ENCODE assay signal across 15 mouse cellular contexts in the genomic region with DNA sequence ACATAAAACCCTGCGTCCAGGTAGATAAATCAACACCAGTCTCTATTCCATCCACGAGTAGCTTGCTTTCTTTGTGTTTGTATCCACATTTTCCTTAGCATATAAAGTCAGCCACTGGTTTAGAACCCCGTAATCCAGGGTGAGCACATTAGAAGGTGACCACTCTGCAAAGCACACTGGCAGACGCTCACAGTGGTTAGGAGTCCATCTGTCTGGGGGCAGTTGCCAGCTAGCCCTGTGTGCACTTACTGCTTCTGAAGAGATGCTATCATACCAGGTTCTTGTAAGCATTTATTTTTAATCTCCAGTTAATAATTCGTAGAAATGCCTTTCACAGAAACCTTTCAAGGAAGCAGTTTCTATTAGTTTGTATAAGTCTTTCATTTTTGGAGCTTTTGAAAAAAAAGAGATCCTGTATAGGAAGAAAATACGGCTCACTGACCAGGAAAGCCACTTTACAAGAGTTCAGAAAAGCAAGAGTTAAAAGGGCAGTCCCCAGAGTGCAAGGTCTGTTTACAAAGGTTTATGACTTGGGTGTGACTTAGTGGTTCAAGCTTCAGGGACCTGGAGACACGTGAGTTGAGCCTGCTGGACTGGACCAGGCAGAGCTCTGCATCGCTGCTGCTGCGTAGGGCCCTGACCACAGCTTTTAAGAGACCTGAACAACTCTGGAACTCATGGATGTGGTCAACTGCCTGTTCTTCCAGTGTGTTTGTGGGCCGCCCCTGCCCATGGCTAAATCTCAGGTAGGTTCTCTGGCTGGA.
DNase-seq lines count a peak whose midpoint lies in the region; ATAC-seq lines count a peak whose summit lies in the region.
"Had no signal": no experiment of that assay in that cellular context is flagged by ENCODE, and none has a peak within 500 bp of the region (broad histone marks: within the 10 kb centered on the region; RNA-seq: fewer than 3 reads in every experiment).

No protein-coding gene starts in this region.

- H3K27me3 ChIP-seq in kidney, embryonic 15.5 days = no peaks in the 10 kb centered on the region
- H3K27me3 ChIP-seq: midbrain, embryonic 15.5 days had no signal

- DNase-seq in cerebellum, adult 9-11 months = peak; percentile 52
- no peak for DNase-seq in cerebellum, postnatal 36 days
- peak; percentile 17 for DNase-seq in induced T-regulatory cell, adult 2 months (ENCODE audit: low read depth)
- peak; percentile 54 for DNase-seq in lung, postnatal 36 days
- no peak for DNase-seq in heart, postnatal 10 days
- no peak for DNase-seq in MN1 (ENCODE audit: low spot score)
- DNase-seq in left cerebral cortex, postnatal 25 days (ENCODE audit: low spot score in 2 of 2) = no peak
- DNase-seq: heart, postnatal 36 days; right cerebral cortex, postnatal 4 days had no signal

- H3K9me3 ChIP-seq in kidney, embryonic 15.5 days (replicated peaks) = no peaks in the 10 kb centered on the region
- H3K9me3 ChIP-seq: G1E; midbrain, embryonic 15.5 days had no signal

- 37% methylated on average over 10 of the region's 10 CpGs for WGBS in kidney, embryonic 15.5 days

- peak overlapping the region; percentile 13 for H3K4me2 ChIP-seq in kidney, embryonic 15.5 days
- H3K4me2 ChIP-seq: midbrain, embryonic 15.5 days had no signal

- H3K4me1 ChIP-seq in kidney, embryonic 15.5 days = peaks cover 57% of the 10 kb centered on the region

- intact Hi-C loops in heart, postnatal 10 days (cut with DNase I) = no loop called here
- intact Hi-C loops in left cerebral cortex, postnatal 25 days (cut with DNase I) = no loop called here

- H3K9ac ChIP-seq in kidney, embryonic 15.5 days = no peak overlapping the region
- H3K9ac ChIP-seq: midbrain, embryonic 15.5 days had no signal

- peak; percentile 91 for ATAC-seq in kidney, embryonic 15.5 days (replicated peaks; ENCODE audit: low FRiP score)
- ATAC-seq: activated CD4-positive, CD25-positive, alpha-beta regulatory T cell, adult 4 months; midbrain, embryonic 15.5 days had no signal

- H3K36me3 ChIP-seq in kidney, embryonic 15.5 days = no peaks in the 10 kb centered on the region
- H3K36me3 ChIP-seq: G1E; midbrain, embryonic 15.5 days had no signal

- peak overlapping the region; percentile 80 for H3K27ac ChIP-seq in kidney, embryonic 15.5 days
- H3K27ac ChIP-seq: macrophage; midbrain, embryonic 15.5 days had no signal

- H3K4me3 ChIP-seq in kidney, embryonic 15.5 days (replicated peaks) = no peak overlapping the region
- H3K4me3 ChIP-seq: erythroblast, embryonic 14.5 days; midbrain, embryonic 15.5 days had no signal

Comparison
In these comparisons a context has a peak if more than half of its experiments do, and no peak if none do; other contexts are left out.
1. DNase-seq: peak in cerebellum, adult 9-11 months (single experiment), induced T-regulatory cell, adult 2 months (single experiment) and lung, postnatal 36 days (single experiment); none in cerebellum, postnatal 36 days (0 of 2), heart, postnatal 10 days (0 of 2), MN1 (single experiment) and left cerebral cortex, postnatal 25 days (0 of 2).